Mouse (Mus musculus): ENCODE data around the gene Foxc2. TPM values are rescaled to one million over a fixed set of nuclear protein-coding genes. Genes with fewer than 3 reads are reported as not detected.
"Not testable (repeated sequence)": the region's sequence is repeated elsewhere in the genome, so short reads cannot be mapped to it uniquely, and the experiment has no call there.

The Foxc2 gene
- polyA plus RNA-seq, 1 experiment from 2014 or later = 40.8 TPM

DNA sequence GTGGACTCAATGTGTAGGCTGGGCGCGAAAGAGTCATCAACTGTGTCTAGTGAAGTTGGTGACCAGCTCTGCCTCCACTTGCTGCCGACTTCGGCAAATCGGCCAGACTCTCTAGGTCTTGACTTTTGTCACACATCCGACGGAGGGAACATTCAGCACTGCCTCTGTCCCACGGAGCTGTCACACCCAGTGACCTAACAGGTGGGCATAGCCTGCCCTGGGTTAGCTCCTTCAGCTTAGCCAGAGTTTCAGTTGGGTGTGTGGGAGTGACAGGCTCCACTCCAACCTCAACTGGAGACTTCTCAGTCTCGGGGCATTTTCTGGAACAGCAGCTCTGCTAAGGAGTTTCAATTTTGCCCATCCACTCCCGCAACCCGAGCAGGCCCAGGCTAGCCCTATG is 18.5 kb downstream of the Foxc2 start:
- peaks cover 12% of the 10 kb centered on the region for H3K9me3 ChIP-seq (replicated peaks)
- H3K27ac ChIP-seq = no peak overlapping the region
- ATAC-seq (replicated peaks; ENCODE audit: low FRiP score) = no peak
- peaks cover 15% of the 10 kb centered on the region for H3K27me3 ChIP-seq
- no peak overlapping the region for H3K9ac ChIP-seq
- WGBS = 78% methylated on average over 11 of the region's 11 CpGs
- H3K4me3 ChIP-seq (replicated peaks) = no peak overlapping the region
- no peak overlapping the region for H3K4me2 ChIP-seq
- H3K36me3 ChIP-seq = peaks cover 19% of the 10 kb centered on the region
- H3K4me1 ChIP-seq = peaks cover 13% of the 10 kb centered on the region; the same call in 1 of the 2 replicates

DNA sequence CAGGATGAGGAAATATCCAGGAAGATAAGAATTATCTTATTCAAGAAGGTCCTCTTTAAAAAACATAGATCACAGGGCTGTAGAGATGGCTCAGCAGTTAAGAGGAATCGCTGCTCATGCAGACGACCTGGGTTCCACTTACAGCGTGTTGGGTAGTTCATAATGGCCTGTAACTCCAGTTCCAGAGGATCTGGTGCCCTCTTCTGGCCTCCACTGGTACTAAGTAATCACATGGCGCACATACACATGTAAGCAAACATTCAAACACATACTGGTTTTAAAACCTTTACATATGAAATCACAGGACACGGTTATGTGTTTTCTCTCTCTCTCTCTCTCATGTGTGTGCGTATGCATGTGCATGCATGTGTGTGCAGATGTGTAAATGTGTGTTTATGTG is 20.9 kb downstream of the Foxc2 start:
- Histone ChIP-seq H3K9ac (no peak overlapping the region), H3K4me2 (no peak overlapping the region), H3K36me3 (peaks cover 19% of the 10 kb centered on the region), H3K4me3 (replicated peaks) (no peak overlapping the region), H3K27me3 (no peaks in the 10 kb centered on the region), H3K9me3 (replicated peaks) (peaks cover 12% of the 10 kb centered on the region), H3K4me1 (peaks cover 11% of the 10 kb centered on the region), H3K27ac (no peak overlapping the region)
- no peak for ATAC-seq (replicated peaks; ENCODE audit: low FRiP score)
- WGBS = 93% methylated on average over 6 of the region's 6 CpGs

DNA sequence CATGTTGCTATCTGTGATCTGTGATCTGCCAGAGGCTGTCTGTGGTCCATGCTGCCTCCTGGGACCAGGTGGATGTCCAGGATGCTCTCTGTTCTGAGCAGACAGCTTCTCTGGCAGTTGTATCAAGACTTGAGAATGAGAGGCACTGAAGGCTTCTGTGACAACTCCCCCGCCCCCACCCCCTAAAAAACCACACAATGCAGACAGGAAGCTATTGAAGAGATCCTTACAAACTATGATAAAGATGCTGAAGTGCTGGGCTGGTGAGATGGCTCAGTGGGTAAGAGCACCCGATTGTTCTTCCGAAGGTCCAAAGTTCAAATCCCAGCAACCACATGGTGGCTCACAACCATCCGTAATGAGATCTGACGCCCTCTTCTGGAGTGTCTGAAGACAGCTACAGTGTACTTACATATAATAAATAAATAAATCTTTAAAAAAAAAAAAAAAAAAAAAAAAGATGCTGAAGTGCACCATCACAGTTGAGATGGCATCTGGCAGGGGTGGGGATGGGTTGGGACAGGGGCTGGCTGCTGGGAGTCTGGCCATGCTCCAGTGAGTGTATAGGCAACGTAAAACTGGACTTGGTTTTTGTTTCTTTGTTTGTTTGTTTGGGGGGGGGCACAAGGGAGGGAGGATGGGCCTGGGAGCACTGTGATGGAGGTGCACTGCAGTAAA is 29.6 kb downstream of the Foxc2 start:
- 70% methylated on average over 4 of the region's 6 CpGs for WGBS
- not testable (repeated sequence) for ATAC-seq (replicated peaks; ENCODE audit: low FRiP score); H3K27me3 ChIP-seq; H3K9ac ChIP-seq; H3K27ac ChIP-seq; H3K4me2 ChIP-seq; H3K4me1 ChIP-seq; H3K4me3 ChIP-seq (replicated peaks); H3K9me3 ChIP-seq (replicated peaks); H3K36me3 ChIP-seq

DNA sequence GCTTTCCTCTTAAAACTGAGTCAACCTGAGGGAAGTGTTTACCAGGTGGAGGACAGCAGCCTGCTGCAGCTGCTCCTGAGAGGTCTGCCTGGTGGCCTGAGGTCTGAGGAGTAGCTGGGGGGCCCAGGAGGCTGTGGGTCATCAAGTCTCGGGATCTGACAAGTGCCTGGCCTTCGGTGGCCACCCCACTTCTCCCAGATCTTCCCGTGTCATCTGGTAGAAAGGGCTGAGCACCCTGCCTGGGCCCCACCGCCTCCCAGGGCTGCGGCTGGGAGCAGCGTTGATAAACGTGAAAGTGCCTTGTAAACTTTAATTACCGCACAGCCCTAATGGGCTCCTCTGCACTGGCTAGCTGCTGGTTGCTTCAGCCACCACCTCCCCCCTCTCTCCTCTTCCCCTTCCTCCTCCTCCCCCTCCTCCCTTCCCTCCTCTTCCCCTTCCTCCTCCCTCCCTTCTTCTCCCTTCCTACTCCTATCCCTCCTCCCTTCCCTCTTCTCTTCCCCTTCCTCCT is 32.7 kb downstream of the Foxc2 start:
- H3K9me3 ChIP-seq (replicated peaks) = no peaks in the 10 kb centered on the region
- no peak overlapping the region for H3K4me3 ChIP-seq (replicated peaks)
- peaks cover 7% of the 10 kb centered on the region for H3K4me1 ChIP-seq
- no peaks in the 10 kb centered on the region for H3K36me3 ChIP-seq
- no peak overlapping the region for H3K9ac ChIP-seq
- H3K27me3 ChIP-seq = no peaks in the 10 kb centered on the region; the same call in 1 of the 2 replicates
- ATAC-seq (replicated peaks; ENCODE audit: low FRiP score) = no peak
- H3K27ac ChIP-seq = no peak overlapping the region
- no peak overlapping the region for H3K4me2 ChIP-seq
- WGBS = 2% methylated on average over 8 of the region's 8 CpGs

DNA sequence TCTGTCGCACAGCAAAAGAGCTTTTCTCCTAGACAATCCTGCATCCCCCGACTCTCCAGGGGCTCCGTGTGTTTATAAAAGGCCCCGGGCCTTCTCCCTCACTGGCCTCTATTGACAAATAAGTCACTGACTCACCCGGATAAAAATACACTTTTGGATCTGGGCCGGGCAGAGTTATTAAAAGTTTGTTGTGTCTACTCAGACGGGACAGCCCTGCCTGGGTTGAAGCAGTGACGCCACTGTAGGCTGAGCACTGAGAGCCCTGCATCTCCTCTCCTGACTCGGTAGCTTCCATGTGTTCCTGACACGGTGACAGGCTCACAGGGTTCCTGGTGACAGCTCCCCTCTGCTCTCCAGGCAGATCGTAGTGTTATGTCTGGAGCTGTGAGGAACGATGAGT is 36.4 kb downstream of the Foxc2 start:
- H3K9me3 ChIP-seq (replicated peaks) = no peaks in the 10 kb centered on the region
- no peak overlapping the region for H3K27ac ChIP-seq
- peaks cover 7% of the 10 kb centered on the region for H3K4me1 ChIP-seq
- H3K9ac ChIP-seq = no peak overlapping the region
- H3K27me3 ChIP-seq = peaks cover 3% of the 10 kb centered on the region; the same call in 1 of the 2 replicates
- H3K4me2 ChIP-seq = no peak overlapping the region
- 48% methylated on average over 12 of the region's 12 CpGs for WGBS
- H3K36me3 ChIP-seq = no peaks in the 10 kb centered on the region
- ATAC-seq (replicated peaks; ENCODE audit: low FRiP score) = no peak
- H3K4me3 ChIP-seq (replicated peaks) = no peak overlapping the region

DNA sequence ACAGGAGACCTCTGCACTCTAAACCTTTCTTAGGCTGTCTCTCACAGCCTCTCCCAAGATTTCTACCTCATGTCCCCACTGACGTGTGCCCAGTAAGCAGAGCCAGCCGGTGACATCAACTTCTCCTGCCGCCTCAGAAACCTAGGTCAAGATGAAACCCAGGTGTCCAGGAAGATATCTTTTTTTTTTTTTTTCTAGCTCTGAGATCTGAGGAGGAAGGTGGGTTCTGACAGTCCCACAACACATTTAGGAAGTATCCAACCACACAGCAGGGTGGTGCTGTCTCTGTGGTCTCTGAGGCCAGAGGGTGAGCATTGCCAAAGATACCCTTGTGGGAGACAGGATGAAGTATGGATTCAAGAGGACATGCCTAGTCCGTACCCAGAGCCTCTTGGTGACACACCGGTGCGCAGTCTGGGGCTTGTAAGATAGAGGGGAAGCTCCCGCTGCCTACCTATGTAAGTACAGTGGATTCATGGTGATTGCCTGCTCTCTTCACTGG is 41.1 kb downstream of the Foxc2 start:
- Histone ChIP-seq H3K4me1 (peaks cover 18% of the 10 kb centered on the region), H3K9ac (no peak overlapping the region), H3K4me3 (replicated peaks) (no peak overlapping the region), H3K4me2 (no peak overlapping the region), H3K36me3 (no peaks in the 10 kb centered on the region), H3K27ac (no peak overlapping the region), H3K27me3 (peaks cover 5% of the 10 kb centered on the region; the same call in 1 of the 2 replicates), H3K9me3 (replicated peaks) (no peaks in the 10 kb centered on the region)
- ATAC-seq (replicated peaks; ENCODE audit: low FRiP score) = no peak
- 93% methylated on average over 7 of the region's 7 CpGs for WGBS

DNA sequence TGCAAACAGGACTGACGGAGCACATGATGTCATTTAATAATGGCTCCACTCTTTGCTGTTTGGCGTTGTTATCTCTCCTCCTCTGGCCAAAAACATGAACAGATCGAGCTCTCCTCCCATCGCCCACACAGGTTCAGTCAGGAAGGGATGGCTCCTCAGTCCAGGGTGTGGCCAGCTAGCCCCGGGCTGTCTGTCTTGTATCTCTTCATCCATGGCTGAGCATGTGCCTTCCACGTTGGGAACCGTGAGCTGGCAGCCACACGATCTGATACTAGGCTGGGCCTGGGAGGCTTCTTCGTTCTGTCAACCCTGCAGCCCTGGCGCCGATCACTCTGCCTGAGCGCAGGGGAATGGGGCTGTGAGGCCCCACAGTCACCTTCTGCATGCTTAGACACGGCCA is 42.8 kb downstream of the Foxc2 start:
- WGBS = 56% methylated on average over 13 of the region's 13 CpGs

DNA sequence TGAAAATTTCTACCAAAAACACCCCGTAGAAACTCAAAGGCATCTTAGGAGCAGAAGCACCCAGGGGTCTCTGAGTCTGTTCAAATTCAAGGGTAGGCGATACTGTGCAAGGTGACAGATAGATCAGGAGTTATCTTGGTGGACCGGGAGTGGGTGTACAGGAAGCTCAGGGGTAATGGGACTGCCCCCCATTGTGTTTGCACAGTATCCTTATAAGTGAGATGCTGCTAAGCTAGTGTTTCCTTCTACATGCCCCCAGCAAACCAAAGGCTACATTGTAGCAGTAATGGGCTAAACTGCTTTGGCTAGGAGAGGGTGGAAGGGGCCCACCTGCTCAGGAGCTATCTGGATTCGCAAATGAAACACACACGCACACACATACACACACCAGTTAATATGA is 45.5 kb downstream of the Foxc2 start:
- no peak overlapping the region for H3K9ac ChIP-seq
- ATAC-seq (replicated peaks; ENCODE audit: low FRiP score) = no peak
- H3K9me3 ChIP-seq (replicated peaks) = no peaks in the 10 kb centered on the region
- no peak overlapping the region for H3K4me2 ChIP-seq
- peaks cover 5% of the 10 kb centered on the region; the same call in 1 of the 2 replicates for H3K27me3 ChIP-seq
- H3K4me3 ChIP-seq (replicated peaks) = no peak overlapping the region
- WGBS = 88% methylated on average over 5 of the region's 5 CpGs
- no peak overlapping the region for H3K27ac ChIP-seq
- H3K36me3 ChIP-seq = no peaks in the 10 kb centered on the region
- H3K4me1 ChIP-seq = peaks cover 46% of the 10 kb centered on the region

More for the DNA sequence above, 42.8 kb downstream of the Foxc2 start:
- Histone ChIP-seq H3K27me3 (0 out of 2 replicates have a peak, but pooled peaks cover 5% of the 10 kb centered on the region), H3K4me3 (replicated peaks) (no peak overlapping the region), H3K9ac (no peak overlapping the region), H3K27ac (no peak overlapping the region), H3K4me1 (peaks cover 26% of the 10 kb centered on the region), H3K4me2 (no peak overlapping the region), H3K36me3 (no peaks in the 10 kb centered on the region), H3K9me3 (replicated peaks) (no peaks in the 10 kb centered on the region)
- 0 out of 2 replicates have a peak, but pooled peaks have one; percentile 16 for ATAC-seq (replicated peaks; ENCODE audit: low FRiP score)

DNA sequence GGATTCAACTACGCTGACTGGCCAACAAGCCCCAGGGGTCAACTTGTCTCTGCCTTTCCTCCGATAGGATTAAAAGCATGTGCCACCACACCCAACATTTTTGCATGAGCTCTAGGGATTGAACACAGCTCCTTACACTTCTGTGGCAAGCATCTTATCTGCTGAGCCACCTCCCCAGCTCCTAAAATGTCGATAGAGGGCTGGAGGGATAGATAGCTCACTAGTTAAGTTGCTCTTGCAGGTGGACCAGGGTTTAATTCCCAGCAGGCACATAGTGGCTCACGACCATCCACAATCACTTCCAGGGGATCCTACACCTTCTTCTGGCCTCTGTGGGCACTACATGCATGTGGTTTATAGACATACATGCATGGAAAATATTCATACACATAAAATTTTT is 46.4 kb downstream of the Foxc2 start:
- H3K9ac ChIP-seq = no peak overlapping the region
- peaks cover 53% of the 10 kb centered on the region for H3K4me1 ChIP-seq
- no peaks in the 10 kb centered on the region for H3K36me3 ChIP-seq
- ATAC-seq (replicated peaks; ENCODE audit: low FRiP score) = no peak
- no peak overlapping the region for H3K4me2 ChIP-seq
- no peaks in the 10 kb centered on the region for H3K9me3 ChIP-seq (replicated peaks)
- H3K27ac ChIP-seq = no peak overlapping the region
- peaks cover 2% of the 10 kb centered on the region; the same call in 1 of the 2 replicates for H3K27me3 ChIP-seq
- H3K4me3 ChIP-seq (replicated peaks) = no peak overlapping the region
- 75% methylated on average over 4 of the region's 4 CpGs for WGBS

DNA sequence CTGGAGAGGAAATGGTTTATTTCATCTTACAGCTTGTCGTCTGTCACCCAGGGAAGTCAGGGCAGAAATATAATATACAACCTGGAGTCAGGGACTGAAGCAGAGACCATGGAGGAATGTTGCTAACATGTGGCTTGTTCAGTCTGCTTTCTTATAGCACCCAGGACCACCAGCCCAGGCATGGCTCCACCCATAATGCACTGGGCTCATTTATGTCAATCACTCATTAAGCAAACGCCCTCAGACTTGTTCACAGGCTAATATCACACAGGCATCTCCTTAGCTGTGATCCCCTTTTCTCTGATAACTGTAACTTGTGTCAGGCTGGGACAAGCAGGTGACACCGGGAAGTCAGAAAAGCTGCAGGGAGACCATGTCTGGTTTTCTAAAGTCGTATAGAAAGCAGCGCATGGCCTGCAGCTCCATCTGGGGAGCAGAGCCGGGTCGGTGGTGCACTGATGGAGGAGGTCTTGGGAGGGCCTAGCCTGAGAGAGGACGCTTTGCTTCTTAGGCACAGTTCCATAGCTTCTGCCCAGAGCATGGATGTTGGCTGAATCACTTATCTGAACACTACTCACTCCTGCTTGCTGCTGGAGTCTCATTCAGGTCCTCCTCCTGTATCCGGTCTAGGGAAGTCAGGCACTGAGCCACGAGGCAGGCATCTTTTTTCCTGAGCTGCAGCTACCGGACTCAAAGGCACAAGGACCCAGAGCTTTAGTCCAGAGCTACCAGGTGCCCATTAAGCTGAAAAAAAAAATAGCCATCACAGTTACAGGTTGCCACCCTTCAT is 47.1 kb downstream of the Foxc2 start:
- Histone ChIP-seq H3K27me3 (peaks cover 2% of the 10 kb centered on the region; the same call in 1 of the 2 replicates), H3K9me3 (replicated peaks) (no peaks in the 10 kb centered on the region), H3K4me1 (peaks cover 55% of the 10 kb centered on the region), H3K27ac (peak overlapping the region; percentile 63; the same call in 1 of the 2 replicates), H3K36me3 (no peaks in the 10 kb centered on the region), H3K9ac (no peak overlapping the region), H3K4me3 (replicated peaks) (no peak overlapping the region), H3K4me2 (no peak overlapping the region)
- ATAC-seq (replicated peaks; ENCODE audit: low FRiP score) = no peak
- 61% methylated on average over 11 of the region's 11 CpGs for whole genome bisulfite sequencing

DNA sequence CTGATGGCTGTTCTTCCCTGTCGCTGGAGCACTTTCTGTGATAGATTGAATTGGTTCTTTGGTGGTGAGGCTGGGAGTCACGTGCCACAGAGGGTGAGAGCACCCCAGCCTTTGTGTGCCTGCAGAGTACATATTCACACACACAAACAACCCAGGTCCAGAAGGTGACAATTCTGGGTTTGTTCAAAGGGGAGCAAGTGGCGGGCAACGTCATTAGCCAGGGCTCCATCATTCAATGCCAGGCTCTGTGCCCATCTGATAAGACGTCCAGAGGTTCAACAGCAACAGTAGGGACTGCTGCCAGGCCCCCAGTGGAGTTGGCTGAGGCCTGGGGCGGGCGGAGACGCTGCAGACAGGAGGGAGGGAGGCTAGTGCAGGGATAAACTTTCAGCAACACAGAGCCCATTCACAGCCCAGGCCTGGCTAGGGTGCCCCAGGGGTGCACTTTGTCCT is 48.1 kb downstream of the Foxc2 start:
- 54% methylated on average over 8 of the region's 8 CpGs for WGBS
- ATAC-seq (replicated peaks; ENCODE audit: low FRiP score) = peak; percentile 52; the same call in 1 of the 2 replicates
- Histone ChIP-seq H3K27ac (peak overlapping the region; percentile 63), H3K9ac (no peak overlapping the region), H3K27me3 (no peaks in the 10 kb centered on the region; the same call in 1 of the 2 replicates), H3K36me3 (no peaks in the 10 kb centered on the region), H3K4me3 (replicated peaks) (no peak overlapping the region), H3K4me1 (peaks cover 60% of the 10 kb centered on the region), H3K9me3 (replicated peaks) (no peaks in the 10 kb centered on the region), H3K4me2 (no peak overlapping the region)

DNA sequence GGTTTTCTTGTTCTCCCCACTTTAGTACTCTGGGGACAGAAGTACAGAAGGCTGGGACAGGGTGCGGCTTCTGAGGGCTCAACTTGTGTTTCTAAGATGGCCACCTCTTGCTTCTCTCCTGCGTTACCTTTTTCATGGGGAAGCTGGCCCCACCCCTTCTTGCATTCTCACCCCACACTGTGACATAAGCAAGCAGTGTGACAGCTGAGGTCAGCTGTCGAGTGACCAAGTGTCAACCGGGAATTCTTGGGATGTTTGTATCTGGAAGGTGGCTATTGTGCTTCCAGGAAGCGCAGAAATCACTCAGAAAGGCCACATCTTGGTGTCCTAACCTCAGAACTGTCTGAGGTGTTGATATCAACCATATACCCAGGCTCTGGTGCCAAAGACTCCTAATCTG is 52.1 kb downstream of the Foxc2 start:
- Histone ChIP-seq H3K36me3 (no peaks in the 10 kb centered on the region), H3K27ac (peak overlapping the region; percentile 24; the same call in 1 of the 2 replicates), H3K27me3 (peaks cover 3% of the 10 kb centered on the region; the same call in 1 of the 2 replicates), H3K4me3 (replicated peaks) (no peak overlapping the region), H3K4me1 (peaks cover 85% of the 10 kb centered on the region), H3K4me2 (no peak overlapping the region), H3K9me3 (replicated peaks) (no peaks in the 10 kb centered on the region), H3K9ac (no peak overlapping the region)
- 75% methylated on average over 5 of the region's 5 CpGs for WGBS
- no peak for ATAC-seq (replicated peaks; ENCODE audit: low FRiP score)

Data from kidney, embryonic 15.5 days (tissue).